In genomic region chr13:99764764-99765163, GRCm38 (mm10) we compare ENCODE assay signal across 15 mouse cellular contexts.
"Had no signal": no experiment of that assay in that cellular context is flagged by ENCODE, and none has a peak within 500 bp of the region (broad histone marks: within the 10 kb centered on the region; RNA-seq: fewer than 3 reads in every experiment).

No protein-coding gene starts in this region.

- H3K4me2 ChIP-seq: kidney, embryonic 15.5 days; limb, embryonic 15.5 days; lung, embryonic 15.5 days; midbrain, embryonic 12.5 days; neural tube, embryonic 15.5 days had no signal

- DNase-seq: kidney, adult 2 months; kidney, postnatal 14 days; left cerebral cortex, postnatal 4 days; retina, postnatal 1 day; right cerebral cortex, postnatal 4 days; spleen, adult 18-20 months; thymus, adult 18-20 months; thymus, postnatal 25 days had no signal

- H3K36me3 ChIP-seq: kidney, embryonic 15.5 days; limb, embryonic 15.5 days; lung, embryonic 15.5 days; midbrain, embryonic 12.5 days; neural tube, embryonic 15.5 days had no signal

- H3K9ac ChIP-seq: kidney, embryonic 15.5 days; limb, embryonic 15.5 days; liver, embryonic 14.5 days; lung, embryonic 15.5 days; midbrain, embryonic 12.5 days; neural tube, embryonic 15.5 days had no signal

- H3K4me3 ChIP-seq: kidney, embryonic 15.5 days; limb, embryonic 15.5 days; lung, embryonic 15.5 days; midbrain, embryonic 12.5 days; neural tube, embryonic 15.5 days had no signal

- H3K27ac ChIP-seq: kidney, embryonic 15.5 days; liver, embryonic 14.5 days; lung, embryonic 15.5 days had no signal

- H3K9me3 ChIP-seq: kidney, embryonic 15.5 days; limb, embryonic 15.5 days; lung, embryonic 15.5 days; midbrain, embryonic 12.5 days; neural tube, embryonic 15.5 days had no signal

- ATAC-seq: intestine, embryonic 16.5 days had no signal

- H3K27me3 ChIP-seq: kidney, embryonic 15.5 days; limb, embryonic 15.5 days; lung, embryonic 15.5 days; midbrain, embryonic 12.5 days; neural tube, embryonic 15.5 days had no signal
